Mouse (Mus musculus) limb, embryonic 15.5 days (tissue): Measurements from ENCODE around the gene D430041D05Rik. TPM values are rescaled to one million over a fixed set of nuclear protein-coding genes. Genes with fewer than 3 reads are reported as not detected.

Source experiments
- ATAC-seq: fragments of 200-750 bp; cut with Nextera tagmentation; 2 replicates; pipeline ENCODE4 v1.8.0; 2017; ENCODE audit warnings: low read depth, moderate TSS enrichment; ENCODE audit not compliant: insufficient number of reproducible peaks, low FRiP score, low TSS enrichment
- H3K27ac ChIP-seq: fragments of 300-500 bp; sonication (generic); 2 replicates; pipeline ENCODE4 v1.5.1; 2015; ENCODE audit warnings: moderate library complexity, mild to moderate bottlenecking, inconsistent platforms
- H3K27me3 ChIP-seq: fragments of 300-500 bp; sonication (generic); 2 replicates; pipeline ENCODE4 v1.6.1; 2015; ENCODE audit warnings: inconsistent platforms
- H3K36me3 ChIP-seq: fragments of 300-500 bp; sonication (generic); 2 replicates; pipeline ENCODE4 v1.6.1; 2015; ENCODE audit warnings: inconsistent platforms
- H3K4me1 ChIP-seq: fragments of 300-500 bp; sonication (generic); 2 replicates; pipeline ENCODE4 v1.6.1; 2015; ENCODE audit warnings: inconsistent platforms
- H3K4me2 ChIP-seq: fragments of 300-500 bp; sonication (generic); 2 replicates; pipeline ENCODE4 v1.6.1; 2015; ENCODE audit warnings: mild to moderate bottlenecking, inconsistent platforms
- H3K4me3 ChIP-seq: fragments of 300-500 bp; sonication (generic); 2 replicates; pipeline ENCODE4 v1.5.1; 2015; ENCODE audit warnings: mild to moderate bottlenecking, inconsistent platforms
- H3K9ac ChIP-seq: fragments of 300-500 bp; sonication (generic); 2 replicates; pipeline ENCODE4 v1.6.1; 2015; ENCODE audit warnings: inconsistent platforms
- H3K9me3 ChIP-seq: fragments of 300-500 bp; sonication (generic); 2 replicates; pipeline ENCODE4 v1.6.1; 2016; ENCODE audit warnings: inconsistent platforms
- WGBS: fragments of 180-500 bp; shearing (Covaris S2); methylation state at CpG from one replicate; pipeline ENCODE4 v1.1.7; 2015; 5-methylcytosine and 5-hydroxymethylcytosine counted together
- polyA plus RNA-seq: library from polyadenylated mRNA; unstranded; fragments of >200 nt; fragmentation: Nextera tagmentation; extraction: Ambion mirVana; gene quantifications from 2 replicates; pipeline ENCODE4 v1.2.1, GENCODE M21; 2015

D430041D05Rik gene
- 0.76 and 0.87 TPM in 2 replicates for polyA plus RNA-seq

- Histone ChIP-seq H3K4me2 (peak within 1 kb of the TSS; percentile 100), H3K9me3 (no peaks in the 10 kb centered on the region), H3K4me3 (peak within 1 kb of the TSS; percentile 58), H3K36me3 (no peaks in the 10 kb centered on the region), H3K4me1 (peaks cover 17% of the 10 kb centered on the region), H3K27me3 (peaks cover 63% of the 10 kb centered on the region), H3K9ac (peak within 1 kb of the TSS; percentile 50), H3K27ac (no peak within 1 kb of the TSS)
- 44% methylated on average over 4 of the region's 4 CpGs for WGBS
- no peak for ATAC-seq
Measured at GRCm38 (mm10) chr2:104410963-104411545, at the start of gene D430041D05Rik. Gene D430041D05Rik (minus strand): TSS chr2:104411013.

GRCm38 (mm10) chr2:104460021-104460420, 49.2 kb upstream of the D430041D05Rik start:
- ATAC-seq: no peak
- H3K9me3 ChIP-seq: no peaks in the 10 kb centered on the region
- H3K27me3 ChIP-seq: no peaks in the 10 kb centered on the region
- no peak overlapping the region for H3K4me3 ChIP-seq
- no peak overlapping the region for H3K4me2 ChIP-seq
- no peak overlapping the region for H3K9ac ChIP-seq
- WGBS: 38% methylated on average over 3 of the region's 3 CpGs
- no peaks in the 10 kb centered on the region for H3K36me3 ChIP-seq
- H3K4me1 ChIP-seq: 0 out of 2 replicates have a peak, but pooled peaks cover 5% of the 10 kb centered on the region
- H3K27ac ChIP-seq: no peak overlapping the region

- 87% methylated on average over 8 of the region's 8 CpGs for WGBS
- no peak overlapping the region for H3K4me3 ChIP-seq
- 0 out of 2 replicates have a peak, but pooled peaks cover 5% of the 10 kb centered on the region for H3K4me1 ChIP-seq
- H3K9me3 ChIP-seq: no peaks in the 10 kb centered on the region
- ATAC-seq: no peak
- no peak overlapping the region for H3K4me2 ChIP-seq
- no peak overlapping the region for H3K9ac ChIP-seq
- no peaks in the 10 kb centered on the region for H3K27me3 ChIP-seq
- no peaks in the 10 kb centered on the region for H3K36me3 ChIP-seq
- no peak overlapping the region for H3K27ac ChIP-seq
Measured at GRCm38 (mm10) chr2:104458569-104459332, 47.9 kb upstream of the D430041D05Rik start.

GRCm38 (mm10) chr2:104457106-104457505, 46.3 kb upstream of the D430041D05Rik start:
- H3K9ac ChIP-seq: no peak overlapping the region
- ATAC-seq: no peak
- H3K27ac ChIP-seq: no peak overlapping the region
- H3K36me3 ChIP-seq: no peaks in the 10 kb centered on the region
- no peaks in the 10 kb centered on the region for H3K27me3 ChIP-seq
- 48% methylated on average over 3 of the region's 3 CpGs for WGBS
- no peaks in the 10 kb centered on the region for H3K9me3 ChIP-seq
- H3K4me3 ChIP-seq: no peak overlapping the region
- H3K4me2 ChIP-seq: no peak overlapping the region
- H3K4me1 ChIP-seq: 0 out of 2 replicates have a peak, but pooled peaks cover 5% of the 10 kb centered on the region

GRCm38 (mm10) chr2:104450685-104451084, 39.9 kb upstream of the D430041D05Rik start:
- Histone ChIP-seq H3K9ac (no peak overlapping the region), H3K27ac (no peak overlapping the region), H3K36me3 (no peaks in the 10 kb centered on the region), H3K4me2 (no peak overlapping the region), H3K9me3 (no peaks in the 10 kb centered on the region), H3K4me1 (0 out of 2 replicates have a peak, but pooled peaks cover 6% of the 10 kb centered on the region), H3K4me3 (no peak overlapping the region), H3K27me3 (no peaks in the 10 kb centered on the region)
- WGBS: 81% methylated on average over 3 of the region's 3 CpGs
- ATAC-seq: no peak

- ATAC-seq: no peak
- H3K4me3 ChIP-seq: no peak overlapping the region
- 0 out of 2 replicates have a peak, but pooled peaks cover 6% of the 10 kb centered on the region for H3K4me1 ChIP-seq
- no peaks in the 10 kb centered on the region for H3K36me3 ChIP-seq
- H3K9ac ChIP-seq: no peak overlapping the region
- H3K27me3 ChIP-seq: no peaks in the 10 kb centered on the region
- no peaks in the 10 kb centered on the region for H3K9me3 ChIP-seq
- no peak overlapping the region for H3K4me2 ChIP-seq
- WGBS: 84% methylated on average over 1 of the region's 1 CpGs
- no peak overlapping the region for H3K27ac ChIP-seq
Measured at GRCm38 (mm10) chr2:104449191-104449590, 38.4 kb upstream of the D430041D05Rik start.

- H3K4me1 ChIP-seq: 0 out of 2 replicates have a peak, but pooled peaks cover 6% of the 10 kb centered on the region
- H3K36me3 ChIP-seq: 0 out of 2 replicates have a peak, but pooled peaks cover 2% of the 10 kb centered on the region
- no peak for ATAC-seq
- no peaks in the 10 kb centered on the region for H3K9me3 ChIP-seq
- H3K9ac ChIP-seq: no peak overlapping the region
- no peak overlapping the region for H3K4me3 ChIP-seq
- 86% methylated on average over 4 of the region's 4 CpGs for WGBS
- H3K4me2 ChIP-seq: no peak overlapping the region
- no peaks in the 10 kb centered on the region for H3K27me3 ChIP-seq
- H3K27ac ChIP-seq: no peak overlapping the region
Measured at GRCm38 (mm10) chr2:104448201-104448600, 37.4 kb upstream of the D430041D05Rik start.

GRCm38 (mm10) chr2:104446016-104446415, 35.2 kb upstream of the D430041D05Rik start:
- no peak overlapping the region for H3K4me3 ChIP-seq
- no peak overlapping the region for H3K4me2 ChIP-seq
- H3K9ac ChIP-seq: no peak overlapping the region
- H3K27ac ChIP-seq: no peak overlapping the region
- no peaks in the 10 kb centered on the region for H3K9me3 ChIP-seq
- no peaks in the 10 kb centered on the region for H3K27me3 ChIP-seq
- 50% methylated on average over 1 of the region's 1 CpGs for WGBS
- H3K4me1 ChIP-seq: 0 out of 2 replicates have a peak, but pooled peaks cover 6% of the 10 kb centered on the region
- H3K36me3 ChIP-seq: peaks cover 12% of the 10 kb centered on the region
- no peak for ATAC-seq

GRCm38 (mm10) chr2:104444776-104445175, 34.0 kb upstream of the D430041D05Rik start:
- Histone ChIP-seq H3K36me3 (peaks cover 19% of the 10 kb centered on the region), H3K4me3 (no peak overlapping the region), H3K4me1 (0 out of 2 replicates have a peak, but pooled peaks cover 6% of the 10 kb centered on the region), H3K4me2 (no peak overlapping the region), H3K9ac (no peak overlapping the region), H3K27ac (no peak overlapping the region), H3K27me3 (no peaks in the 10 kb centered on the region), H3K9me3 (no peaks in the 10 kb centered on the region)
- 36% methylated on average over 2 of the region's 2 CpGs for WGBS
- ATAC-seq: peak; percentile 81; the same call in 1 of the 2 replicates

GRCm38 (mm10) chr2:104442341-104442740, 31.5 kb upstream of the D430041D05Rik start:
- WGBS: 58% methylated on average over 4 of the region's 4 CpGs
- Histone ChIP-seq H3K9ac (no peak overlapping the region), H3K9me3 (no peaks in the 10 kb centered on the region), H3K4me3 (no peak overlapping the region), H3K36me3 (peaks cover 25% of the 10 kb centered on the region), H3K4me1 (no peaks in the 10 kb centered on the region), H3K27ac (no peak overlapping the region), H3K4me2 (no peak overlapping the region), H3K27me3 (no peaks in the 10 kb centered on the region)
- ATAC-seq: no peak

GRCm38 (mm10) chr2:104436226-104436625, 25.4 kb upstream of the D430041D05Rik start:
- 89% methylated on average over 3 of the region's 3 CpGs for WGBS
- Histone ChIP-seq H3K36me3 (peaks cover 62% of the 10 kb centered on the region), H3K9ac (no peak overlapping the region), H3K4me1 (no peaks in the 10 kb centered on the region), H3K4me2 (no peak overlapping the region), H3K9me3 (no peaks in the 10 kb centered on the region), H3K27ac (no peak overlapping the region), H3K27me3 (no peaks in the 10 kb centered on the region), H3K4me3 (no peak overlapping the region)
- ATAC-seq: no peak

GRCm38 (mm10) chr2:104431067-104431466, 20.3 kb upstream of the D430041D05Rik start:
- no peaks in the 10 kb centered on the region for H3K27me3 ChIP-seq
- no peaks in the 10 kb centered on the region for H3K9me3 ChIP-seq
- peaks cover 55% of the 10 kb centered on the region for H3K36me3 ChIP-seq
- no peaks in the 10 kb centered on the region for H3K4me1 ChIP-seq
- no peak overlapping the region for H3K9ac ChIP-seq
- no peak overlapping the region for H3K4me2 ChIP-seq
- 85% methylated on average over 6 of the region's 6 CpGs for WGBS
- H3K27ac ChIP-seq: no peak overlapping the region
- no peak for ATAC-seq
- no peak overlapping the region for H3K4me3 ChIP-seq
